Mouse (Mus musculus): ENCODE measurements around the gene Ldlrad2. TPM values are rescaled to one million over a fixed set of nuclear protein-coding genes. Genes with fewer than 3 reads are reported as not detected.

The Ldlrad2 gene
- not detected in 2 replicates for polyA plus RNA-seq (2014; fragmentation: Nextera tagmentation; extraction: Ambion mirVana)

GRCm38 (mm10) chr4:137574469-137574868, at the start of gene Ldlrad2:
Ldlrad2 (minus strand) TSS chr4:137574569.
- no peak within 1 kb of the TSS for H3K4me3 ChIP-seq (ENCODE audit: low read depth, low read length)
- H3K36me3 ChIP-seq (ENCODE audit: control insufficient read depth, insufficient read depth, low read length): no peaks in the 10 kb centered on the region
- H3K4me1 ChIP-seq (ENCODE audit: control insufficient read depth, insufficient read depth, low read length): no peaks in the 10 kb centered on the region
- 83% methylated on average over 10 of the region's 10 CpGs for WGBS
- no peak for ATAC-seq (ENCODE audit: low read depth)
- no peaks in the 10 kb centered on the region for H3K27me3 ChIP-seq (ENCODE audit: control insufficient read depth, insufficient read depth, low read length)
- no peak within 1 kb of the TSS for H3K27ac ChIP-seq (ENCODE audit: low read depth, low read length)
- H3K9ac ChIP-seq (replicated peaks; ENCODE audit: low read depth, low read length): no peak within 1 kb of the TSS
- H3K4me2 ChIP-seq (ENCODE audit: low read depth, low read length): no peak within 1 kb of the TSS
- no peaks in the 10 kb centered on the region for H3K9me3 ChIP-seq (ENCODE audit: control insufficient read depth, low read length)

- H3K36me3 ChIP-seq (ENCODE audit: control insufficient read depth, insufficient read depth, low read length): peaks cover 55% of the 10 kb centered on the region
- WGBS: 94% methylated on average over 8 of the region's 8 CpGs
- ATAC-seq (ENCODE audit: low read depth): no peak
- H3K4me2 ChIP-seq (ENCODE audit: low read depth, low read length): no peak overlapping the region
- no peak overlapping the region for H3K9ac ChIP-seq (replicated peaks; ENCODE audit: low read depth, low read length)
- no peaks in the 10 kb centered on the region for H3K9me3 ChIP-seq (ENCODE audit: control insufficient read depth, low read length)
- H3K4me3 ChIP-seq (ENCODE audit: low read depth, low read length): no peak overlapping the region
- no peaks in the 10 kb centered on the region for H3K4me1 ChIP-seq (ENCODE audit: control insufficient read depth, insufficient read depth, low read length)
- H3K27me3 ChIP-seq (ENCODE audit: control insufficient read depth, insufficient read depth, low read length): no peaks in the 10 kb centered on the region
- no peak overlapping the region for H3K27ac ChIP-seq (ENCODE audit: low read depth, low read length)
Observed at GRCm38 (mm10) chr4:137622847-137623246, 48.5 kb upstream of the Ldlrad2 start.

- H3K4me3 ChIP-seq (ENCODE audit: low read depth, low read length): no peak overlapping the region
- no peak overlapping the region for H3K9ac ChIP-seq (replicated peaks; ENCODE audit: low read depth, low read length)
- no peaks in the 10 kb centered on the region for H3K4me1 ChIP-seq (ENCODE audit: control insufficient read depth, insufficient read depth, low read length)
- no peaks in the 10 kb centered on the region for H3K9me3 ChIP-seq (ENCODE audit: control insufficient read depth, low read length)
- WGBS: 80% methylated on average over 15 of the region's 15 CpGs
- no peak for ATAC-seq (ENCODE audit: low read depth)
- no peak overlapping the region for H3K27ac ChIP-seq (ENCODE audit: low read depth, low read length)
- no peak overlapping the region for H3K4me2 ChIP-seq (ENCODE audit: low read depth, low read length)
- no peaks in the 10 kb centered on the region for H3K27me3 ChIP-seq (ENCODE audit: control insufficient read depth, insufficient read depth, low read length)
- H3K36me3 ChIP-seq (ENCODE audit: control insufficient read depth, insufficient read depth, low read length): peaks cover 55% of the 10 kb centered on the region
Observed at GRCm38 (mm10) chr4:137610256-137610655, 35.9 kb upstream of the Ldlrad2 start.

GRCm38 (mm10) chr4:137609702-137610101, 35.3 kb upstream of the Ldlrad2 start:
- Histone ChIP-seq H3K36me3 (ENCODE audit: control insufficient read depth, insufficient read depth, low read length) (peaks cover 54% of the 10 kb centered on the region), H3K4me2 (ENCODE audit: low read depth, low read length) (no peak overlapping the region), H3K4me1 (ENCODE audit: control insufficient read depth, insufficient read depth, low read length) (no peaks in the 10 kb centered on the region), H3K4me3 (ENCODE audit: low read depth, low read length) (no peak overlapping the region), H3K27me3 (ENCODE audit: control insufficient read depth, insufficient read depth, low read length) (no peaks in the 10 kb centered on the region), H3K27ac (ENCODE audit: low read depth, low read length) (no peak overlapping the region), H3K9ac (replicated peaks; ENCODE audit: low read depth, low read length) (no peak overlapping the region), H3K9me3 (ENCODE audit: control insufficient read depth, low read length) (no peaks in the 10 kb centered on the region)
- 94% methylated on average over 7 of the region's 7 CpGs for WGBS
- no peak for ATAC-seq (ENCODE audit: low read depth)

GRCm38 (mm10) chr4:137609281-137609680, 34.9 kb upstream of the Ldlrad2 start:
- H3K9ac ChIP-seq (replicated peaks; ENCODE audit: low read depth, low read length): no peak overlapping the region
- peaks cover 56% of the 10 kb centered on the region for H3K36me3 ChIP-seq (ENCODE audit: control insufficient read depth, insufficient read depth, low read length)
- ATAC-seq (ENCODE audit: low read depth): no peak
- no peak overlapping the region for H3K4me2 ChIP-seq (ENCODE audit: low read depth, low read length)
- H3K4me3 ChIP-seq (ENCODE audit: low read depth, low read length): no peak overlapping the region
- H3K9me3 ChIP-seq (ENCODE audit: control insufficient read depth, low read length): no peaks in the 10 kb centered on the region
- 83% methylated on average over 7 of the region's 7 CpGs for WGBS
- no peak overlapping the region for H3K27ac ChIP-seq (ENCODE audit: low read depth, low read length)
- no peaks in the 10 kb centered on the region for H3K27me3 ChIP-seq (ENCODE audit: control insufficient read depth, insufficient read depth, low read length)
- no peaks in the 10 kb centered on the region for H3K4me1 ChIP-seq (ENCODE audit: control insufficient read depth, insufficient read depth, low read length)

GRCm38 (mm10) chr4:137607023-137607422, 32.7 kb upstream of the Ldlrad2 start:
- Histone ChIP-seq H3K9me3 (ENCODE audit: control insufficient read depth, low read length) (no peaks in the 10 kb centered on the region), H3K36me3 (ENCODE audit: control insufficient read depth, insufficient read depth, low read length) (peaks cover 38% of the 10 kb centered on the region), H3K4me3 (ENCODE audit: low read depth, low read length) (no peak overlapping the region), H3K27ac (ENCODE audit: low read depth, low read length) (no peak overlapping the region), H3K9ac (replicated peaks; ENCODE audit: low read depth, low read length) (no peak overlapping the region), H3K4me2 (ENCODE audit: low read depth, low read length) (no peak overlapping the region), H3K27me3 (ENCODE audit: control insufficient read depth, insufficient read depth, low read length) (no peaks in the 10 kb centered on the region), H3K4me1 (ENCODE audit: control insufficient read depth, insufficient read depth, low read length) (peaks cover 5% of the 10 kb centered on the region; the same call in 1 of the 2 replicates)
- WGBS: 81% methylated on average over 2 of the region's 2 CpGs
- ATAC-seq (ENCODE audit: low read depth): no peak

- Histone ChIP-seq H3K4me1 (ENCODE audit: control insufficient read depth, insufficient read depth, low read length) (peaks cover 5% of the 10 kb centered on the region; the same call in 1 of the 2 replicates), H3K4me3 (ENCODE audit: low read depth, low read length) (no peak overlapping the region), H3K27ac (ENCODE audit: low read depth, low read length) (no peak overlapping the region), H3K36me3 (ENCODE audit: control insufficient read depth, insufficient read depth, low read length) (peaks cover 19% of the 10 kb centered on the region), H3K27me3 (ENCODE audit: control insufficient read depth, insufficient read depth, low read length) (no peaks in the 10 kb centered on the region), H3K9ac (replicated peaks; ENCODE audit: low read depth, low read length) (no peak overlapping the region), H3K4me2 (ENCODE audit: low read depth, low read length) (no peak overlapping the region), H3K9me3 (ENCODE audit: control insufficient read depth, low read length) (no peaks in the 10 kb centered on the region)
- 84% methylated on average over 11 of the region's 11 CpGs for WGBS
- no peak for ATAC-seq (ENCODE audit: low read depth)
Observed at GRCm38 (mm10) chr4:137603449-137604171, 29.2 kb upstream of the Ldlrad2 start.

- ATAC-seq (ENCODE audit: low read depth): no peak
- WGBS: 83% methylated on average over 5 of the region's 5 CpGs
- Histone ChIP-seq H3K36me3 (ENCODE audit: control insufficient read depth, insufficient read depth, low read length) (no peaks in the 10 kb centered on the region), H3K4me2 (ENCODE audit: low read depth, low read length) (no peak overlapping the region), H3K9me3 (ENCODE audit: control insufficient read depth, low read length) (no peaks in the 10 kb centered on the region), H3K4me1 (ENCODE audit: control insufficient read depth, insufficient read depth, low read length) (peaks cover 20% of the 10 kb centered on the region), H3K27me3 (ENCODE audit: control insufficient read depth, insufficient read depth, low read length) (no peaks in the 10 kb centered on the region), H3K27ac (ENCODE audit: low read depth, low read length) (no peak overlapping the region), H3K9ac (replicated peaks; ENCODE audit: low read depth, low read length) (no peak overlapping the region), H3K4me3 (ENCODE audit: low read depth, low read length) (no peak overlapping the region)
Observed at GRCm38 (mm10) chr4:137598577-137598976, 24.2 kb upstream of the Ldlrad2 start.

- Histone ChIP-seq H3K27ac (ENCODE audit: low read depth, low read length) (no peak overlapping the region), H3K36me3 (ENCODE audit: control insufficient read depth, insufficient read depth, low read length) (no peaks in the 10 kb centered on the region), H3K4me2 (ENCODE audit: low read depth, low read length) (no peak overlapping the region), H3K4me1 (ENCODE audit: control insufficient read depth, insufficient read depth, low read length) (peaks cover 18% of the 10 kb centered on the region), H3K9ac (replicated peaks; ENCODE audit: low read depth, low read length) (no peak overlapping the region), H3K27me3 (ENCODE audit: control insufficient read depth, insufficient read depth, low read length) (no peaks in the 10 kb centered on the region), H3K9me3 (ENCODE audit: control insufficient read depth, low read length) (no peaks in the 10 kb centered on the region), H3K4me3 (ENCODE audit: low read depth, low read length) (no peak overlapping the region)
- ATAC-seq (ENCODE audit: low read depth): no peak
- 92% methylated on average over 4 of the region's 4 CpGs for WGBS
Observed at GRCm38 (mm10) chr4:137597098-137597630, 22.8 kb upstream of the Ldlrad2 start.
